Mouse (Mus musculus) heart, postnatal 0 days (tissue): Measurements from ENCODE around the gene Nr2f2.

Source experiments
- CTCF ChIP-seq: IDR thresholded peaks from 2 replicates; pipeline ENCODE4 v1.5.1; 2016; ENCODE audit warnings: antibody characterized with exemption, control low read depth, low read depth
- EP300 ChIP-seq: IDR thresholded peaks from 2 replicates; pipeline ENCODE4 v1.6.1; 2016; ENCODE audit warnings: antibody characterized with exemption, low read depth

DNA sequence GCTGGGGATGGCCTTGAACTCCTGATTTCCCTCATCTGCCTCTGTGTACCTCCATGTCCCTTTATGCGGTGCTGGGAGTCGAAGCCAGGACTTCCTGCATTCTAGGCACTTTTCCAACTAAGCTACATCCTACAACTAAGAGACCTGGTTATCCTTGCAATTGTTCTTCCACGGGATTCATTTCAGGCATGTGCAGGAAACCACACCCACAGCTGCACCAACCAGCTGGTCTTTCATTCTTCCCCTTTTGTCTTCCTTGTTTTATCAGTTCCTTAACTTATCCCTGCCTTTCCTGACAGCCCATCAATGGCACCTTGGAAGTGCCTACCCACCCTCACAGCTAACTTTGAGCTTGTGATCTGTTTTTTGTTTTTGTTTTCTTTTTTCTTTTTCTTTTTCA is 42.3 kb upstream of the Nr2f2 start:
- no peak for TF ChIP-seq CTCF
- no peak for TF ChIP-seq EP300
